Mouse (Mus musculus) thymus, adult 2 months (tissue): ENCODE results near the gene Mettl16.

Source experiments
- CTCF ChIP-seq: fragments of 200-500 bp; IDR thresholded peaks from 2 replicates; pipeline ENCODE4 v1.5.1; 2012; ENCODE audit warnings: mild to moderate bottlenecking, control low read depth, low read length, moderate library complexity, borderline replicate concordance; ENCODE audit not compliant: control insufficient read depth, poor library complexity, insufficient read depth; ENCODE audit errors: extremely low read depth
- POLR2A ChIP-seq: fragments of 200-500 bp; IDR thresholded peaks from 2 replicates; pipeline ENCODE4 v1.6.1; 2012; ENCODE audit warnings: mild to moderate bottlenecking, low read length, control low read depth, moderate library complexity; ENCODE audit not compliant: control insufficient read depth, poor library complexity, insufficient read depth; ENCODE audit errors: extremely low read depth

- TF ChIP-seq CTCF (no peak), POLR2A (no peak)
Observed at GRCm38 (mm10) chr11:74768045-74768444, 2.6 kb upstream of the Mettl16 start.
